Mouse (Mus musculus) testis, adult 2 months (tissue): Measurements from ENCODE around the gene Slc7a14.

Source experiments
- CTCF ChIP-seq: fragments of 200-500 bp; IDR thresholded peaks from 2 replicates; pipeline ENCODE4 v1.5.1; 2012; ENCODE audit warnings: low read depth, mild to moderate bottlenecking, inconsistent platforms, low read length, moderate library complexity; ENCODE audit not compliant: control insufficient read depth, insufficient read depth, insufficient replicate concordance
- POLR2A ChIP-seq: fragments of 200-500 bp; IDR thresholded peaks from 2 replicates; pipeline ENCODE4 v1.6.1; 2012; ENCODE audit warnings: low read depth, mild to moderate bottlenecking, inconsistent platforms, low read length, moderate library complexity; ENCODE audit not compliant: control insufficient read depth

DNA sequence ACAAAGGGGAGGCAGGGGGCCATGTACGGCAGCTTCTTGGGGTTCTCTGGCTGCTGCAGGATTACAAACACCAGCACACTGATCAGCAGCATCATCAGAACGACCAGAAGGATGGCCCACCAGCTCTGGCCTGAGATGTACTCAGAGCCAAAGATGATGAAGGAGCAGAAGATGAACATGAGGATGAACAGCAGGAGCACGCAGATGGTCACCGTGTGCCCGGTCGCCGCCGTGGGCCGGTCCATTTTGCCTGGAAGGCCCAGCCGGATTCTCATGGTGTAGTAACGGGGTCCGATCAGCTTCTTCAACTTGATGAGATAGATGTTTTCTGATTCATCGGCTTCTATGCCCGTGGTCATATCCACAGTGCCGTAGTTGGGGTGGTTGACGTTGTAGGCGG, 86.6 kb downstream of the Slc7a14 start:
- TF ChIP-seq POLR2A (no peak), CTCF (no peak)
